Mouse (Mus musculus): ENCODE results near the gene Ube2v1. TPM values are rescaled to one million over a fixed set of nuclear protein-coding genes. Genes with fewer than 3 reads are reported as not detected.

Gene Ube2v1
- polyA plus RNA-seq, 1 experiment: 114 TPM

DNA sequence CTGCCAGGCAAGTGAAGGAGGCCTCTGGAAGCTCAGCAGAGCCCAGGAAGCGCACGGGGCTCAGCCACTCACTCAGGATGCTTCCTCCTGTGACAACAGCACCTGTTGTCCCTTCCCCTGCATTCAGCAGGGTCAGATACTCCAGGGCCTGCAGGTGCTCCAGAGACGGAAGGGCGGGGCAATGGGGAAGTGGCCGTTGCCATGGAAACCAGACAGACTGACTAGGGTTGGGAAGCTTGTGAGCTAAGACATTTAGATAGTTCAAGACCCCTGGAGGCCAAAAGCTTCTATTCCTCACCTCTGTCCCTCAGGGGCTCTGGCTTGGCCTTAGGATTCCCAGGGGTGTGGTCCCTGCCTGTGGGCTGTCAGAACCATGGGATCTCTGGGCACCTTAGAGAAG, 53.4 kb downstream of the Ube2v1 start:
- H3K4me3 ChIP-seq (ENCODE audit: insufficient read depth, low read depth, low read length): no peak overlapping the region
- H3K27me3 ChIP-seq (replicated peaks; ENCODE audit: control insufficient read depth, insufficient read depth, low read length): no peaks in the 10 kb centered on the region
- no peak overlapping the region for H3K27ac ChIP-seq (ENCODE audit: insufficient read depth, low read depth, low read length)
- DNase-seq: peak; percentile 32
- no peaks in the 10 kb centered on the region for H3K36me3 ChIP-seq (ENCODE audit: control insufficient read depth, insufficient read depth, low read length)
- TF ChIP-seq CTCF (conservative IDR thresholded peaks at IDR 0.05; ENCODE audit: insufficient read depth, insufficient read length, low read depth, low read length): no peak
- no peak for TF ChIP-seq POLR2A (IDR thresholded peaks at IDR 0.05; ENCODE audit: low read depth, low read length)
- no peaks in the 10 kb centered on the region for H3K4me1 ChIP-seq (ENCODE audit: control insufficient read depth, insufficient read depth, low read length)
- 74% methylated on average over 5 of the region's 5 CpGs for WGBS

GRCm38 (mm10) chr2:167577186-167577785, 54.6 kb downstream of the Ube2v1 start:
- H3K27ac ChIP-seq (ENCODE audit: insufficient read depth, low read depth, low read length): peak overlapping the region; percentile 65

GRCm38 (mm10) chr2:167576121-167576620, 55.7 kb downstream of the Ube2v1 start:
- 67% methylated on average over 8 of the region's 8 CpGs for WGBS
- no peaks in the 10 kb centered on the region for H3K27me3 ChIP-seq (replicated peaks; ENCODE audit: control insufficient read depth, insufficient read depth, low read length)
- DNase-seq: no peak
- no peaks in the 10 kb centered on the region for H3K4me1 ChIP-seq (ENCODE audit: control insufficient read depth, insufficient read depth, low read length)
- H3K36me3 ChIP-seq (ENCODE audit: control insufficient read depth, insufficient read depth, low read length): no peaks in the 10 kb centered on the region
- no peak overlapping the region for H3K4me3 ChIP-seq (ENCODE audit: insufficient read depth, low read depth, low read length)
- TF ChIP-seq CTCF (conservative IDR thresholded peaks at IDR 0.05; ENCODE audit: insufficient read depth, insufficient read length, low read depth, low read length) (no peak), POLR2A (IDR thresholded peaks at IDR 0.05; ENCODE audit: low read depth, low read length) (no peak)
- H3K27ac ChIP-seq (ENCODE audit: insufficient read depth, low read depth, low read length): no peak overlapping the region

More at GRCm38 (mm10) chr2:167577186-167577785, 54.6 kb downstream of the Ube2v1 start:
- peak; percentile 55 for DNase-seq
- WGBS: 54% methylated on average over 9 of the region's 9 CpGs
- Histone ChIP-seq H3K4me1 (ENCODE audit: control insufficient read depth, insufficient read depth, low read length) (no peaks in the 10 kb centered on the region), H3K36me3 (ENCODE audit: control insufficient read depth, insufficient read depth, low read length) (no peaks in the 10 kb centered on the region), H3K27me3 (replicated peaks; ENCODE audit: control insufficient read depth, insufficient read depth, low read length) (no peaks in the 10 kb centered on the region), H3K4me3 (ENCODE audit: insufficient read depth, low read depth, low read length) (no peak overlapping the region)
- TF ChIP-seq CTCF (conservative IDR thresholded peaks at IDR 0.05; ENCODE audit: insufficient read depth, insufficient read length, low read depth, low read length) (no peak), POLR2A (IDR thresholded peaks at IDR 0.05; ENCODE audit: low read depth, low read length) (no peak)

DNA sequence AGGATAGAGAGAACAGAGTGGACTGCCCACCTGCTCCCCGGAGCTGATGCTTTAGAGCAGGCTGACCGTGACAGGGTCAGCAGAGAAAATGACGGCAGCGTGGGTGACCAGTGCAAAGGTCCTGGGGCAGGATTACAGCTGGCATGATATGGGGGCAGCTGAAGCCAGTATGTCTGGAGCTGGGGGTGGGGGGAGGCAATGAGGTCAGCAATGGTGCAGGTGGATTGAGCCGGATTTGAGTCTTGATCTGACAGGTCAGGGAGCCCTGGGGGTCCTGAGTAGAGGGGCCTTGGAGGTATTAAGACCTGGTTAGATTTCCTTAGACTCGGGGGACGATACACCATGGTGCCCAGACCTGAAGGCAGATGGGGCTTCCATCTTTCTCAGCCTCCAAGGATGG, 56.3 kb downstream of the Ube2v1 start:
- no peaks in the 10 kb centered on the region for H3K4me1 ChIP-seq (ENCODE audit: control insufficient read depth, insufficient read depth, low read length)
- no peaks in the 10 kb centered on the region for H3K27me3 ChIP-seq (replicated peaks; ENCODE audit: control insufficient read depth, insufficient read depth, low read length)
- no peak for TF ChIP-seq CTCF (conservative IDR thresholded peaks at IDR 0.05; ENCODE audit: insufficient read depth, insufficient read length, low read depth, low read length)
- TF ChIP-seq POLR2A (IDR thresholded peaks at IDR 0.05; ENCODE audit: low read depth, low read length): no peak
- no peaks in the 10 kb centered on the region for H3K36me3 ChIP-seq (ENCODE audit: control insufficient read depth, insufficient read depth, low read length)
- DNase-seq: no peak
- H3K4me3 ChIP-seq (ENCODE audit: insufficient read depth, low read depth, low read length): no peak overlapping the region
- WGBS: 79% methylated on average over 7 of the region's 7 CpGs
- no peak overlapping the region for H3K27ac ChIP-seq (ENCODE audit: insufficient read depth, low read depth, low read length)

DNA sequence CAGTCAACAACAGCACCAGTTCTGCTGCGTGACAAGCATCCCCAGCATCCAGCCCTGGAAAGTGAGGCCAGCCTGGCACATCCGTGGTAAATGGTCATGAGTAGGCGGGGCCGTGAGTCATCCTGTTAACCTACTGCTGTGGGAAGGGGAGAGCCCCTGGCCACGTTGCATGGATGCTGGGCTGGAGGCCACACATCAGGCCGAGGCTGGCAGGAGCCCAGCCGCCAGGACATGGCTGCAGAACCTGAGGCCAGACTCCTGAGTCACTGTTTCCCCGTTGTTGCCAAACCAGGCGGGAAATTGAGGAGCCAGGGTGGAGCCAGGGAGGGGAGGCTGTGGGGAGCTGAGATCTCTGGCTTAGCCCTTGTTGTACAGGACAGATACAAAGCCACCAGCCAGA, 57.1 kb downstream of the Ube2v1 start:
- TF ChIP-seq CTCF (conservative IDR thresholded peaks at IDR 0.05; ENCODE audit: insufficient read depth, insufficient read length, low read depth, low read length): no peak
- no peak for TF ChIP-seq POLR2A (IDR thresholded peaks at IDR 0.05; ENCODE audit: low read depth, low read length)
- Histone ChIP-seq H3K27me3 (replicated peaks; ENCODE audit: control insufficient read depth, insufficient read depth, low read length) (no peaks in the 10 kb centered on the region), H3K4me1 (ENCODE audit: control insufficient read depth, insufficient read depth, low read length) (no peaks in the 10 kb centered on the region), H3K4me3 (ENCODE audit: insufficient read depth, low read depth, low read length) (no peak overlapping the region), H3K36me3 (ENCODE audit: control insufficient read depth, insufficient read depth, low read length) (no peaks in the 10 kb centered on the region), H3K27ac (ENCODE audit: insufficient read depth, low read depth, low read length) (no peak overlapping the region)
- 59% methylated on average over 9 of the region's 9 CpGs for WGBS
- peak; percentile 51 for DNase-seq

DNA sequence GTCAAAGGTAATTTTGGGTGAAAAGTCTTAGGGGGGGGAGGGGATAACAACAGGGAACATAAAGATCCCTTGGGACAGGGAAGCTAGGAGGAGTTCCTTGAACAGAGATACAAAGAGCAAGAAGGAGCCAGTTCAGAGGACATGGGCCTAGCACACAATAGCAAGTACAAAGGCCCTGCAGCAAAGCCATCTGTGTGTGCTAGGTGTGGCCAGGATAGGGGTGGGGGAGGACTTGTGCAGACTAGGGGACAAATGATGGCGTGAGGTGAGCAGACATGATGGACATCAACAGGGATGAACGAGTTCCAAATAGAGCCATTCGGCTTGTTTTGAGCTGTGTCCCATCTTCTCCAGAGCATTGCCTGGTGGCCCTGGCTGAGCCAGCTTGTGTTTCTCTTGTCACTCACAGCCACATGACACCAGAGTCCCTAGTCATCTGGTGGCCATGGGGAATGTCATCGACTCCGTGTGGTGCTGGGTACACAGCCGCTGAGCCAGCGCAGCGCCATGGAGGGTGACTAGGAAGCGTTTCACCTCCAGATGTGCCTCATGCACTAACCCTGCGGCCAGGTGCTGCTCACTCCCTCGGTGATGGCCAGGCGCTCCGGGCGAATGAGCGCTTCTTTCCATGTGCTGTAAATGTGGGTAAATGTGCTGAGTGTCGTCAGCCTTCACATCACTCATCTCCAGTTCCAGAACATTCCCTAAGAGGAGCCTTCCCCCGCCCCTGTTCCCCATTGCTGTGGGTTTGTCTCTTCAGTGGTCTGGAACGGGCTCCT, 60.3 kb downstream of the Ube2v1 start:
- DNase-seq: no peak
- Histone ChIP-seq H3K36me3 (ENCODE audit: control insufficient read depth, insufficient read depth, low read length) (no peaks in the 10 kb centered on the region), H3K27ac (ENCODE audit: insufficient read depth, low read depth, low read length) (no peak overlapping the region), H3K4me1 (ENCODE audit: control insufficient read depth, insufficient read depth, low read length) (no peaks in the 10 kb centered on the region), H3K27me3 (replicated peaks; ENCODE audit: control insufficient read depth, insufficient read depth, low read length) (no peaks in the 10 kb centered on the region), H3K4me3 (ENCODE audit: insufficient read depth, low read depth, low read length) (no peak overlapping the region)
- TF ChIP-seq CTCF (conservative IDR thresholded peaks at IDR 0.05; ENCODE audit: insufficient read depth, insufficient read length, low read depth, low read length) (no peak), POLR2A (IDR thresholded peaks at IDR 0.05; ENCODE audit: low read depth, low read length) (no peak)
- WGBS: 77% methylated on average over 18 of the region's 18 CpGs

GRCm38 (mm10) chr2:167570815-167571214, 61.1 kb downstream of the Ube2v1 start:
- WGBS: 87% methylated on average over 6 of the region's 6 CpGs
- TF ChIP-seq POLR2A (IDR thresholded peaks at IDR 0.05; ENCODE audit: low read depth, low read length) (no peak), CTCF (conservative IDR thresholded peaks at IDR 0.05; ENCODE audit: insufficient read depth, insufficient read length, low read depth, low read length) (no peak)
- Histone ChIP-seq H3K36me3 (ENCODE audit: control insufficient read depth, insufficient read depth, low read length) (no peaks in the 10 kb centered on the region), H3K27me3 (replicated peaks; ENCODE audit: control insufficient read depth, insufficient read depth, low read length) (no peaks in the 10 kb centered on the region), H3K4me1 (ENCODE audit: control insufficient read depth, insufficient read depth, low read length) (no peaks in the 10 kb centered on the region), H3K27ac (ENCODE audit: insufficient read depth, low read depth, low read length) (no peak overlapping the region), H3K4me3 (ENCODE audit: insufficient read depth, low read depth, low read length) (no peak overlapping the region)
- no peak for DNase-seq

Data from kidney, adult 2 months (tissue).